Mouse (Mus musculus) embryonic fibroblast, embryonic 13.5 days (primary cell): ENCODE results near the gene Dctpp1. TPM values are rescaled to one million over a fixed set of nuclear protein-coding genes. Genes with fewer than 3 reads are reported as not detected.
A peak's percentile ranks its signal among the peaks of the same experiment; 100 is the strongest.

Experiments
- H3K27ac ChIP-seq: 2 replicates; pipeline ENCODE4 v1.5.1; 2012; ENCODE audit warnings: low read length, control low read depth, inconsistent platforms; ENCODE audit not compliant: insufficient read depth
- H3K4me1 ChIP-seq: 2 replicates; pipeline ENCODE4 v1.6.1; 2011; ENCODE audit warnings: low read length; ENCODE audit not compliant: control insufficient read depth, insufficient read depth
- H3K4me3 ChIP-seq: 2 replicates; pipeline ENCODE4 v1.5.1; 2011; ENCODE audit warnings: mild to moderate bottlenecking, control low read depth, low read length; ENCODE audit not compliant: insufficient read depth
- CTCF ChIP-seq: IDR thresholded peaks from 2 replicates; pipeline ENCODE4 v1.5.1; 2011; ENCODE audit warnings: mild to moderate bottlenecking, control low read depth, low read length, moderate library complexity, borderline replicate concordance; ENCODE audit not compliant: insufficient read depth
- POLR2A ChIP-seq: IDR thresholded peaks from 2 replicates; pipeline ENCODE4 v1.6.1; 2011; ENCODE audit warnings: low read depth, mild to moderate bottlenecking, control low read depth, low read length, moderate library complexity
- polyA plus RNA-seq: library from polyadenylated mRNA; stranded (reverse); fragments of >200 nt; gene quantifications from 2 replicates; pipeline ENCODE4 v1.2.4, GENCODE M21; 2011; ENCODE audit warnings: low read depth; ENCODE audit not compliant: missing spikeins, insufficient read length

Dctpp1 gene
- polyA plus RNA-seq, 1 experiment: 30.6 TPM

DNA sequence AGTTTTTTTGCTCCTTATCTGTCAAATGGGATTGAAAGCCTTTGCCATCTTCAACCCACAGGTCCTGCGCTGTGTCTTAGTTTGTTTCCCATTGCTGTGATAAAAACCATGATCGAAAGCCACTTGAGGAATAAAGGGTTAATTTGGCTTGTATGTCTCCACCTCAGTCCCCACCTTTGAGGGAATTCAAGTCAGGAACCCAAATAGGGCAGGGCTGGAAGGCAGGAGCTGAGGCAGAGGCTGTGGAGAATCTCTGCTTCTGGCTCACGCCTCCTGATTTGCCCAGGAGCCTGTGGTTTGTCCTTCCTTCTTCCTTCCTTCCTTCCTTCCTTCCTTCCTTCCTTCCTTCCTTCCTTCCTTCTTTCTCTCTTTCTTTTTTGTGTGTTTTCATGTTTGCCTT, 37.4 kb downstream of the Dctpp1 start:
- TF ChIP-seq CTCF (no peak), POLR2A (no peak)
- no peak overlapping the region for H3K27ac ChIP-seq
- H3K4me1 ChIP-seq: no peaks in the 10 kb centered on the region
- no peak overlapping the region for H3K4me3 ChIP-seq

DNA sequence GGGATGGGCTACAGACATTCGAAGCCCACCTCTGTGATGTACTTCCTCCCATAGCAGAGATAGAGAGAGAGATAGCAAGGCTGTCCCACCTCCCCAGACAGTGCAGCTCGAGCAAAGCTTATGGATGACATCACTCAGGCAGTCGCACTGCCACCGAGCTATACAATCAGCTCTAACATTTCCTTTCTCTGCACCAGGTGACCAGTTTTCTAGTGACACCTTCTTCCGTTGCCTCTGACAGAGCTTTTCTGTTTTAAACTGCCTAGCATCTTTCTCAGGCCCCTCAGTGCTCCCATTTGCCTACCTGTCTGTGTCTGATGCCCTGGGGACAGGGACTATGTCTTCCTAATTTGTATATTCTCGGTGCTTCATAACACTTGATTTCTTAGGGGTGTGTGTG, 40.1 kb downstream of the Dctpp1 start:
- H3K4me1 ChIP-seq: no peaks in the 10 kb centered on the region
- no peak for TF ChIP-seq POLR2A
- TF ChIP-seq CTCF: no peak
- no peak overlapping the region for H3K27ac ChIP-seq

GRCm38 (mm10) chr7:127218670-127219069, 41.8 kb downstream of the Dctpp1 start:
- Histone ChIP-seq H3K27ac (no peak overlapping the region), H3K4me3 (no peak overlapping the region), H3K4me1 (no peaks in the 10 kb centered on the region)
- TF ChIP-seq CTCF: no peak
- TF ChIP-seq POLR2A: no peak

More for the DNA sequence above, 40.1 kb downstream of the Dctpp1 start:
- no peak overlapping the region for H3K4me3 ChIP-seq

DNA sequence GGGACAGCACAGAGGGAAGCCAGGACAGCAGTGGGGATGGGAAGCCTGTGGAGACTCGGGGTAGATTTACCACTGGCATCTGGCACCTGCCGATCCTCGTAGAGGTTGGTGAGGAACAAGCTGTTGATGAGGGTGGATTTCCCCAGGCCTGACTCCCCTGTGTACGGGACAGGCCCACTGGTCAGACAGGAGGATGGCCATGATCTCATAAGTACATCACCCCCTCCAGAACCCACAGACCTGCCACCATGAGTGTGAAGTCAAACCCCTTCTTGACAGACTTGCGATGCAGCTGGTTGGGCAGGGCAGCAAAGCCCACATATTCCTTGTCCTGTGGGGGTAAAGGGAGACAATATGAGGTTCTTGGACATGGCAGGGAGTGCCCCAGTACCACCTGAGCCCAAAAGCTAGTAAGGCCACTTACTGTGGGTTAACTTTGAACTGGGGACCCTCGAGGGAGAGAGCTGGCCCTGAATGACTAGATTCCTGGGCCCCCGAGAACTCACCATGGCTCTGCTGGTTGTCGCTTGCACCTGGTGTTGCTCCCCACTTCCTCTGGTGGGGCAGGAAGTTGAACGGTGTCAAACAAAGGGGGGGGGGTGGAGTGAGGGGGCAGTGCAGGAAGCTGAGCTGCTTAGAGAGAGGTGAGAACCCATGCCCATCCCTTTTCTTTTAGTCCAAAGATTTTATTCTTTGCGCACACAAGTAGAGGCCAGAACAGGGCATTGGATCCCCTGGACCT, 42.4 kb downstream of the Dctpp1 start:
- TF ChIP-seq CTCF: no peak
- no peak for TF ChIP-seq POLR2A
- no peak overlapping the region for H3K4me3 ChIP-seq
- H3K4me1 ChIP-seq: no peaks in the 10 kb centered on the region
- no peak overlapping the region for H3K27ac ChIP-seq

- no peak overlapping the region for H3K4me3 ChIP-seq
- no peaks in the 10 kb centered on the region for H3K4me1 ChIP-seq
- H3K27ac ChIP-seq: no peak overlapping the region
- no peak for TF ChIP-seq CTCF
- TF ChIP-seq POLR2A: no peak
Measured at GRCm38 (mm10) chr7:127217475-127217874, 43.0 kb downstream of the Dctpp1 start.

- Histone ChIP-seq H3K27ac (no peak overlapping the region), H3K4me3 (no peak overlapping the region), H3K4me1 (no peaks in the 10 kb centered on the region)
- TF ChIP-seq CTCF (no peak), POLR2A (no peak)
Measured at GRCm38 (mm10) chr7:127216307-127216706, 44.2 kb downstream of the Dctpp1 start.

- TF ChIP-seq CTCF: peak; percentile 90
- TF ChIP-seq POLR2A: no peak
Measured at GRCm38 (mm10) chr7:127214981-127215871, 45.3 kb downstream of the Dctpp1 start.

GRCm38 (mm10) chr7:127214521-127214920, 46.0 kb downstream of the Dctpp1 start:
- Histone ChIP-seq H3K4me1 (no peaks in the 10 kb centered on the region), H3K27ac (no peak overlapping the region), H3K4me3 (no peak overlapping the region)
- no peak for TF ChIP-seq CTCF
- TF ChIP-seq POLR2A: no peak

More at GRCm38 (mm10) chr7:127214981-127215871, 45.3 kb downstream of the Dctpp1 start:
- H3K4me3 ChIP-seq: no peak overlapping the region
- no peaks in the 10 kb centered on the region for H3K4me1 ChIP-seq
- H3K27ac ChIP-seq: no peak overlapping the region

- no peak for TF ChIP-seq POLR2A
- TF ChIP-seq CTCF: no peak
Measured at GRCm38 (mm10) chr7:127213930-127214329, 46.6 kb downstream of the Dctpp1 start.

DNA sequence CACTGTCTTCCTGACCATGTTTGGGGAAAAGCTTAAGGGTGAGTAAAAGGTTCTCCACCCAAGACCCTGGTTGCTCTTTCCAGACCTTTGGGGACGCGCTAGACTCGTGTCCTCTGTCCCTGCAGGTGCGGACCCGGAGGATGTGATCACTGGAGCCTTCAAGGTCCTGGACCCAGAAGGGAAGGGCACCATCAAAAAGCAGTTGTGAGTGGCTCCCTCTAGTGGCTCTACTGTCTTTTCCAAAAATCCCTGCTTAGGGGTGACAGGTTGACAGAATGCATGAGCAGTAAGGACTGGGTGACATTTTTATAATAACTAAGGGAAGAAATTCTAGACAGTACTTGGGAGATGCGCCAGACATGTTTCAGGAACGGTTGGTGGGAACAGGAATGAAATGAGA, 47.0 kb downstream of the Dctpp1 start:
- TF ChIP-seq CTCF (no peak), POLR2A (no peak)
- H3K4me3 ChIP-seq: no peak overlapping the region

More at GRCm38 (mm10) chr7:127213930-127214329, 46.6 kb downstream of the Dctpp1 start:
- Histone ChIP-seq H3K4me1 (no peaks in the 10 kb centered on the region), H3K27ac (no peak overlapping the region), H3K4me3 (no peak overlapping the region)

More for the DNA sequence above, 47.0 kb downstream of the Dctpp1 start:
- no peaks in the 10 kb centered on the region for H3K4me1 ChIP-seq
- no peak overlapping the region for H3K27ac ChIP-seq
